Mouse (Mus musculus) stomach, postnatal 0 days (tissue): ENCODE data around the gene Htr7. TPM values are rescaled to one million over a fixed set of nuclear protein-coding genes. Genes with fewer than 3 reads are reported as not detected.

ENCODE experiments used
- ATAC-seq: fragments of 200-750 bp; cut with Nextera tagmentation; 2 replicates; pipeline ENCODE4 v1.8.0; 2017; ENCODE audit not compliant: low FRiP score, low TSS enrichment
- DNase-seq: peaks from one replicate; pipeline ENCODE4 v3.0.0-alpha.2; 2016; ENCODE audit warnings: low spot score
- H3K27ac ChIP-seq: fragments of 300-500 bp; sonication (generic); replicated peaks from 2 replicates; pipeline ENCODE4 v1.5.1; 2014; ENCODE audit warnings: mild to moderate bottlenecking, control low read depth
- H3K27me3 ChIP-seq: fragments of 300-500 bp; sonication (generic); 2 replicates; pipeline ENCODE4 v1.6.1; 2014; ENCODE audit warnings: low read length; ENCODE audit not compliant: control insufficient read depth, insufficient read depth
- H3K36me3 ChIP-seq: fragments of 300-500 bp; sonication (generic); 2 replicates; pipeline ENCODE4 v1.6.1; 2014; ENCODE audit warnings: low read length, mixed read lengths; ENCODE audit not compliant: control insufficient read depth, insufficient read depth
- H3K4me1 ChIP-seq: fragments of 300-500 bp; sonication (generic); replicated peaks from 2 replicates; pipeline ENCODE4 v1.6.1; 2014; ENCODE audit warnings: antibody characterized with exemption; ENCODE audit not compliant: control insufficient read depth, insufficient read depth
- H3K4me2 ChIP-seq: fragments of 300-500 bp; sonication (generic); replicated peaks from 2 replicates; pipeline ENCODE4 v1.6.1; 2014; ENCODE audit warnings: low read depth, mild to moderate bottlenecking, control low read depth, moderate library complexity
- H3K4me3 ChIP-seq: fragments of 300-500 bp; sonication (generic); 2 replicates; pipeline ENCODE4 v1.5.1; 2014; ENCODE audit warnings: low read depth, low read length, control low read depth
- H3K9ac ChIP-seq: fragments of 300-500 bp; sonication (generic); 2 replicates; pipeline ENCODE4 v1.6.1; 2014; ENCODE audit warnings: mild to moderate bottlenecking, low read length, control low read depth, mixed read lengths
- H3K9me3 ChIP-seq: fragments of 300-500 bp; sonication (generic); 2 replicates; pipeline ENCODE4 v1.6.1; 2016; ENCODE audit warnings: low read length; ENCODE audit not compliant: control insufficient read depth
- CTCF ChIP-seq: IDR thresholded peaks from 2 replicates; pipeline ENCODE4 v1.5.1; 2016; ENCODE audit warnings: antibody characterized with exemption, low read depth, mild to moderate bottlenecking, moderate library complexity
- EP300 ChIP-seq: optimal IDR thresholded peaks from 2 replicates; pipeline ENCODE3; 2016; ENCODE audit warnings: antibody characterized with exemption
- WGBS: fragments of 180-500 bp; shearing (Covaris S2); extraction: QIAGEN DNeasy Blood & Tissue Kit; methylation state at CpG from one replicate; pipeline ENCODE4 v1.1.7; 2014; 5-methylcytosine and 5-hydroxymethylcytosine counted together
- polyA plus RNA-seq: library from polyadenylated mRNA; unstranded; fragments of >200 nt; fragmentation: Nextera tagmentation; extraction: Ambion mirVana; gene quantifications from 2 replicates; pipeline ENCODE4 v1.2.1, GENCODE M21; 2015

The Htr7 gene
- polyA plus RNA-seq, 1 experiment from 2014 or later: 0.02 TPM

DNA sequence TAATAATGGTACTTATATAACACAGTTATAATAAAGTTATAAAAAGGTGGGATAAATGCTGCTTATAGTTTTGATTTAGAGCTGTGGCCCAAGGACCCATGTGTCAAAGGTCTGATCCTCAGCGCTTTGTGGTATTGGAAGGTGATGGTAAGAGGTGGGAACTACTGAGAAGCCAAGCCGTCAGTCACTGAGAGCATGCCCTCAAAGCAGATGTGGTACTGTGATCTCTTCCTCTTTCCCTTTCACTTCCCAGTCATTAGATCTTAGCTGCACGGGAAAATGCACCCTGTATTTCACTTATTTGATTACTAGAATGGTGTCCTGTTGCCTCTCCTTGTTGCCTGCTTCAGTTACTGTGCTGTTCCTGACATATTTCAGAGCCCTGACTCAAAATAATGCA is 59.9 kb downstream of the Htr7 start:
- Histone ChIP-seq H3K36me3 (no peaks in the 10 kb centered on the region), H3K27me3 (no peaks in the 10 kb centered on the region), H3K4me3 (no peak overlapping the region), H3K4me1 (no peaks in the 10 kb centered on the region), H3K27ac (no peak overlapping the region), H3K9me3 (no peaks in the 10 kb centered on the region), H3K9ac (no peak overlapping the region), H3K4me2 (no peak overlapping the region)
- TF ChIP-seq EP300: no peak
- TF ChIP-seq CTCF: no peak
- 68% methylated on average over 3 of the region's 3 CpGs for WGBS
- DNase-seq (no peak), ATAC-seq (no peak)

DNA sequence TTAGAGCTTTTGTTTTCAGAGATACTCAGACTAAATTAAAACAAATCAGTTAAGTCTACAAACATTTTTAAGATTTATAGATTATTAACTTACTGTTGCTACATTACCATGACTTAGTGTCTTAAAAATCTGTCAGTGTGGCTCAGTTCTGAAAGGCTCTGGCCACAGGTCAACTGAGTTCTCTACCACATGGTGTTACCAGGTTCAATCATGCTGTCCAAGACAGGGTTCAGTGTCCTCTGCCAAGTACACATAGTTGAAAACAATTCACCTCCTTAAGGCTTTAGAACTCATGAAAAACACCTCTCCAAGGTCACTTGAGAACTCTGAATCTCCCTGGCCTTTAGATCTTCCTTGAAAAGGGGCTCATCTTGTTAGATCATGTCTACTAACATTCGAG is 69.8 kb downstream of the Htr7 start:
- WGBS: 61% methylated on average over 1 of the region's 1 CpGs
- ATAC-seq: no peak
- Histone ChIP-seq H3K4me2 (no peak overlapping the region), H3K27ac (no peak overlapping the region), H3K4me1 (no peaks in the 10 kb centered on the region), H3K36me3 (no peaks in the 10 kb centered on the region), H3K27me3 (no peaks in the 10 kb centered on the region), H3K9ac (no peak overlapping the region), H3K9me3 (no peaks in the 10 kb centered on the region), H3K4me3 (no peak overlapping the region)
- TF ChIP-seq CTCF (no peak), EP300 (no peak)
- DNase-seq: no peak

DNA sequence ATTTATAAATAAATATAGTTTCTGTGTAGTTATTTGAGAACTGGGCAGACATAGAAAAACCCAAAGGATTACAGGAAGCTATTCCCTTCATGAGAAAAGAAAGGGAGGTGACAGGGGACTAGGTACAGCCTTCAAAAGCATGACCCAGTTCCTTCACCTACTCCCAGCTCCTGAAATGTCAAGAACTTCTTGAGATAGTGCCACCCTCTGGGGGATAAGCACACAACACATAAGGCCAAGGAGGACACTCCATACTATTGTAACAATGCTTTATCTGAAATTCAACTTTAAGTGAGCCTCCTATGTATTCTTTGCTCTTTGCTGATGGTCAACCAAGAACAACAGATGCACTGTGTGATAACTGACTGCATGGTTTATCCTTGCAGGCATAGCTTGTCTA is 82.6 kb downstream of the Htr7 start:
- no peak overlapping the region for H3K4me3 ChIP-seq
- H3K27ac ChIP-seq: no peak overlapping the region
- DNase-seq (no peak), ATAC-seq (no peak)
- TF ChIP-seq EP300 (no peak), CTCF (no peak)
- H3K27me3 ChIP-seq: no peaks in the 10 kb centered on the region
- no peak overlapping the region for H3K9ac ChIP-seq
- no peaks in the 10 kb centered on the region for H3K36me3 ChIP-seq
- no peaks in the 10 kb centered on the region for H3K9me3 ChIP-seq
- H3K4me1 ChIP-seq: no peaks in the 10 kb centered on the region
- no peak overlapping the region for H3K4me2 ChIP-seq

DNA sequence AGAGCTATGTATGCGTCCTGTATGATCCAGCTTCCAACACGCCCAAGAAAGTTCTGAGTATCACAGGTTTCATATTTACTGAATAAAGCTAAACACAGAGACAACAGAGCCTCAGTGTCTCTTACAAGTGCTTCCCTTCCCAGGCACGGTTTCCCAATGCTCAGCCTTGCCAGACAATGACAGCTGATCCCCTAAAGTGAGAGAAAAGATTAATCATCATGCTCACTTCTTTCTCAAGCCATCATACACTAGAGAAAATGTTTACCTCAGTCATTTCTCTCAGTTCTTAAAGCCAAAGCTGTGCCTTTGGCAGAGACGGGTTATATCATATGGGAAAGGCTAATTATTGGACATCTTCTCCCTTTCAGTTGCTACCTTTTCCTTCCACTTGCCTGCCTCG is 99.7 kb downstream of the Htr7 start:
- H3K27me3 ChIP-seq: no peaks in the 10 kb centered on the region
- no peak overlapping the region for H3K9ac ChIP-seq
- WGBS: 69% methylated on average over 5 of the region's 5 CpGs
- DNase-seq: no peak
- no peak overlapping the region for H3K4me3 ChIP-seq
- no peak overlapping the region for H3K27ac ChIP-seq
- no peak for ATAC-seq
- H3K4me2 ChIP-seq: no peak overlapping the region
- no peak for TF ChIP-seq CTCF
- TF ChIP-seq EP300: no peak
- H3K4me1 ChIP-seq: no peaks in the 10 kb centered on the region
- H3K9me3 ChIP-seq: no peaks in the 10 kb centered on the region
- H3K36me3 ChIP-seq: no peaks in the 10 kb centered on the region

GRCm38 (mm10) chr19:35955698-35956097 is 101.6 kb downstream of the Htr7 start:
- no peak for DNase-seq
- Histone ChIP-seq H3K9ac (no peak overlapping the region), H3K9me3 (no peaks in the 10 kb centered on the region), H3K27me3 (no peaks in the 10 kb centered on the region), H3K4me2 (no peak overlapping the region), H3K4me3 (no peak overlapping the region), H3K4me1 (no peaks in the 10 kb centered on the region), H3K36me3 (no peaks in the 10 kb centered on the region), H3K27ac (no peak overlapping the region)
- WGBS: 78% methylated on average over 13 of the region's 13 CpGs
- TF ChIP-seq CTCF: no peak
- TF ChIP-seq EP300: no peak
- no peak for ATAC-seq

DNA sequence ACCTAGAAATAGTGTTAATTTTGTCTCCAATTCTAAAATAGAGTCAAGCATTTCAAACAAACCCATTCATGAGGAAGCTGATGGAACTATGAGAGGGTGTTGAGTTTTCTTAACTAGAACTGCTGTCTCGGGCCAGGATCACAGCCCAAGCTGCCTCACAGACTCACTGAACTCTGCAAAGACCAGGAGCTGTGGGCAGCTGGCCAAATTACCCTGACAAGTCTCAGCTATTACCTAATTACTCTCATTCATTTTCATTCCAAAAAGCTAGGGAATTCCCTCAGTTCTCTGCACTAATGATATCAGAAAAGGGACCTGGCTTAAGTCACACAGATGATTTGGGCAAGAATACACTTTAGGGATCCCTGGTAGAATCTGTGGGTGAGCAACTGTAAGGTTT is 107.4 kb downstream of the Htr7 start:
- 22% methylated on average over 1 of the region's 1 CpGs for WGBS
- H3K36me3 ChIP-seq: no peaks in the 10 kb centered on the region
- no peaks in the 10 kb centered on the region for H3K27me3 ChIP-seq
- no peaks in the 10 kb centered on the region for H3K4me1 ChIP-seq
- TF ChIP-seq EP300: no peak
- no peak for TF ChIP-seq CTCF
- H3K27ac ChIP-seq: no peak overlapping the region
- H3K4me3 ChIP-seq: no peak overlapping the region
- DNase-seq: no peak
- no peaks in the 10 kb centered on the region for H3K9me3 ChIP-seq
- no peak for ATAC-seq
- no peak overlapping the region for H3K9ac ChIP-seq
- H3K4me2 ChIP-seq: no peak overlapping the region
